ENCODE assay signal across 35 mouse cellular contexts in the genomic region with DNA sequence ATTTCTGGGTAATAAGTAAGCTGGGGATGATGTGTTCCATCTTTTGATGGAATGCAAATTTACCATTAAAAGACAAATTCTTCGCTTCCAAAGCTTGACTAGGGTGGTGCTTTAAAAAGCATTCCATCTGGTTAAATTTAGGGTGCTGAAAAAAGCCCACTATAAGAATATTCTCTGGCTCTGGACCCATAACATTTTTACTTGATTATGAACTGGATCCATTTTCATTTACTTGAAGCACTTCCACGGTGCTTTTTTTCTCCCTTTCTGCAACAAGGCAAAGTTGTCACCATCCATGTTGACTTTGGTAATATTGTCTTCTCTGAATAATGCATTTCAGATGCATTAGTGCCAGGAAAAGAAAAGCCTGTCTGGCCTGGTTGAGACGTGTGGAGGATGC. TPM values are rescaled to one million over a fixed set of nuclear protein-coding genes. Genes with fewer than 3 reads are reported as not detected.
A peak's percentile ranks its signal among the peaks of the same experiment; 100 is the strongest.
DNase-seq lines count a peak whose midpoint lies in the region; ATAC-seq and TF ChIP-seq lines count a peak whose summit lies in the region.
"Had no signal": no experiment of that assay in that cellular context is flagged by ENCODE, and none has a peak within 500 bp of the region (broad histone marks: within the 10 kb centered on the region; RNA-seq: fewer than 3 reads in every experiment).

No protein-coding gene starts in this region.

- H3K4me1 ChIP-seq in forebrain, postnatal 0 days (ENCODE audit: insufficient read depth): no peaks in the 10 kb centered on the region
- H3K4me1 ChIP-seq in forebrain, embryonic 14.5 days (ENCODE audit: control insufficient read depth, insufficient read depth, low read length): no peaks in the 10 kb centered on the region
- 0 out of 2 replicates have a peak, but pooled peaks cover 3% of the 10 kb centered on the region for H3K4me1 ChIP-seq in embryonic facial prominence, embryonic 14.5 days (ENCODE audit: control insufficient read depth, insufficient read depth, low read length)
- H3K4me1 ChIP-seq: forebrain, embryonic 10.5 days; forebrain, embryonic 13.5 days; hindbrain, embryonic 12.5 days; hindbrain, embryonic 15.5 days had no signal

- no peak overlapping the region for H3K9ac ChIP-seq in forebrain, postnatal 0 days
- no peak overlapping the region for H3K9ac ChIP-seq in forebrain, embryonic 14.5 days (ENCODE audit: low read length)
- no peak overlapping the region for H3K9ac ChIP-seq in embryonic facial prominence, embryonic 14.5 days (ENCODE audit: low read depth, low read length)
- H3K9ac ChIP-seq: forebrain, embryonic 13.5 days; hindbrain, embryonic 12.5 days; hindbrain, embryonic 15.5 days had no signal

- H3K9me3 ChIP-seq in forebrain, postnatal 0 days (ENCODE audit: low read length): no peaks in the 10 kb centered on the region
- H3K9me3 ChIP-seq in forebrain, embryonic 14.5 days (replicated peaks; ENCODE audit: control insufficient read depth, low read length): no peaks in the 10 kb centered on the region
- no peaks in the 10 kb centered on the region for H3K9me3 ChIP-seq in embryonic facial prominence, embryonic 14.5 days (ENCODE audit: control insufficient read depth, low read length)
- H3K9me3 ChIP-seq: forebrain, embryonic 10.5 days; forebrain, embryonic 13.5 days; hindbrain, embryonic 12.5 days; hindbrain, embryonic 15.5 days had no signal

- no peak overlapping the region for H3K4me3 ChIP-seq in forebrain, postnatal 0 days (ENCODE audit: low read depth, low read length)
- H3K4me3 ChIP-seq in forebrain, embryonic 14.5 days (ENCODE audit: low read depth, low read length): no peak overlapping the region
- H3K4me3 ChIP-seq in left cerebral cortex, adult 2 months: no peak overlapping the region
- no peak overlapping the region for H3K4me3 ChIP-seq in embryonic facial prominence, embryonic 14.5 days (ENCODE audit: low read depth, low read length)
- H3K4me3 ChIP-seq: forebrain, embryonic 10.5 days; forebrain, embryonic 13.5 days; gastrocnemius, adult 2 months; hindbrain, embryonic 12.5 days; hindbrain, embryonic 15.5 days had no signal

- no peaks in the 10 kb centered on the region for H3K27me3 ChIP-seq in forebrain, postnatal 0 days (ENCODE audit: insufficient read depth, low read length)
- H3K27me3 ChIP-seq in forebrain, embryonic 14.5 days (replicated peaks; ENCODE audit: control insufficient read depth, insufficient read depth, low read length): no peaks in the 10 kb centered on the region
- H3K27me3 ChIP-seq in embryonic facial prominence, embryonic 14.5 days (replicated peaks; ENCODE audit: control insufficient read depth, insufficient read depth, low read length): no peaks in the 10 kb centered on the region
- H3K27me3 ChIP-seq: CH12.LX; forebrain, embryonic 13.5 days; hindbrain, embryonic 12.5 days; hindbrain, embryonic 15.5 days had no signal

- peak; percentile 10 for DNase-seq in forebrain, postnatal 0 days
- no peak for DNase-seq in forebrain, embryonic 14.5 days (ENCODE audit: low spot score)
- no peak for DNase-seq in left cerebral cortex, adult 2 months (ENCODE audit: extremely low spot score in 1 of 2, low spot score in 2 of 2)
- DNase-seq in left cerebral cortex, postnatal 4 days: no peak
- peak; percentile 41 for DNase-seq in embryonic facial prominence, embryonic 14.5 days (ENCODE audit: low spot score)
- DNase-seq in c-Kit-positive CD71-positive TER-119-positive erythroid progenitor cells, embryonic 14.5 days (ENCODE audit: low spot score): no peak
- no peak for DNase-seq in right cerebral cortex, postnatal 4 days
- DNase-seq: adrenal gland, postnatal 10 days; adrenal gland, postnatal 36 days; B cell, adult 2 months; cerebellum, adult 11-12 months; cerebellum, adult 8-10 months; cerebellum, postnatal 10 days; cerebellum, postnatal 36 days; embryo, embryonic 11 days; gastrocnemius, adult 2 months; gastrocnemius, postnatal 14 days had no signal

- 68% methylated on average over 3 of the region's 3 CpGs for WGBS in forebrain, postnatal 0 days
- WGBS in forebrain, embryonic 14.5 days: 87% methylated on average over 3 of the region's 3 CpGs
- 53% methylated on average over 3 of the region's 3 CpGs for WGBS in embryonic facial prominence, embryonic 14.5 days

- intact Hi-C loops in left cerebral cortex, adult 2 months (cut with DNase I): no loop called here
- intact Hi-C loops in left cerebral cortex, postnatal 4 days (cut with DNase I): no loop called here

- ATAC-seq in forebrain, postnatal 0 days: no peak; the same call in 1 of the 2 replicates
- ATAC-seq in forebrain, embryonic 14.5 days: no peak
- ATAC-seq in embryonic facial prominence, embryonic 14.5 days (ENCODE audit: low read depth): no peak
- ATAC-seq: forebrain, embryonic 13.5 days; Patski had no signal

- H3K27ac ChIP-seq in forebrain, postnatal 0 days (ENCODE audit: low read depth, low read length): no peak overlapping the region
- H3K27ac ChIP-seq in forebrain, embryonic 14.5 days (ENCODE audit: low read depth, low read length): no peak overlapping the region
- peak overlapping the region; percentile 47; the same call in 1 of the 2 replicates for H3K27ac ChIP-seq in left cerebral cortex, adult 2 months
- H3K27ac ChIP-seq in embryonic facial prominence, embryonic 14.5 days (replicated peaks; ENCODE audit: low read depth, low read length): no peak overlapping the region
- H3K27ac ChIP-seq: forebrain, embryonic 10.5 days; forebrain, embryonic 13.5 days; gastrocnemius, adult 2 months; hindbrain, embryonic 12.5 days; hindbrain, embryonic 15.5 days had no signal

- no peaks in the 10 kb centered on the region for H3K36me3 ChIP-seq in forebrain, postnatal 0 days (ENCODE audit: insufficient read depth)
- H3K36me3 ChIP-seq in forebrain, embryonic 14.5 days (ENCODE audit: control insufficient read depth, insufficient read depth, low read length): no peaks in the 10 kb centered on the region
- no peaks in the 10 kb centered on the region for H3K36me3 ChIP-seq in embryonic facial prominence, embryonic 14.5 days (ENCODE audit: control insufficient read depth, insufficient read depth, low read length)
- H3K36me3 ChIP-seq: forebrain, embryonic 10.5 days; G1E; hindbrain, embryonic 12.5 days; hindbrain, embryonic 15.5 days had no signal

- TF ChIP-seq CTCF in forebrain, postnatal 0 days (IDR thresholded peaks at IDR 0.05; ENCODE audit: low read depth): no peak
- TF ChIP-seq CTCF in left cerebral cortex, adult 2 months (IDR thresholded peaks at IDR 0.05): no peak

- no peak overlapping the region for H3K4me2 ChIP-seq in forebrain, postnatal 0 days (ENCODE audit: low read depth)
- no peak overlapping the region for H3K4me2 ChIP-seq in forebrain, embryonic 14.5 days (ENCODE audit: low read length)
- H3K4me2 ChIP-seq in embryonic facial prominence, embryonic 14.5 days (ENCODE audit: low read depth, low read length): no peak overlapping the region
- H3K4me2 ChIP-seq: forebrain, embryonic 13.5 days; heart, embryonic 11.5 days; hindbrain, embryonic 12.5 days; hindbrain, embryonic 15.5 days had no signal

RNA-seq across cellular contexts. Expression of gene Hsfy2, which starts 27.4 kb away (rescaled TPM):
- not detected in 2 replicates for total RNA-seq in forebrain, postnatal 0 days (2014; rRNA removed)
- not detected in 2 replicates for polyA plus RNA-seq in forebrain, postnatal 0 days (2015; fragmentation: Nextera tagmentation; extraction: Ambion mirVana)
- not detected in 2 replicates for polyA plus RNA-seq in forebrain, embryonic 14.5 days (2014; fragmentation: Nextera tagmentation; extraction: Ambion mirVana)
- total RNA-seq in left cerebral cortex, adult 2 months (2021): not detected
- total RNA-seq in left cerebral cortex, postnatal 4 days (2021): not detected
- polyA plus RNA-seq in embryonic facial prominence, embryonic 14.5 days (2014; fragmentation: Nextera tagmentation; extraction: Ambion mirVana): not detected in 2 replicates
- total RNA-seq: adrenal gland, adult 18-20 months; adrenal gland, postnatal 10 days; adrenal gland, postnatal 36 days; CH12.LX; gastrocnemius, adult 2 months; gastrocnemius, postnatal 14 days; gastrocnemius, postnatal 4 days; heart, adult 8-10 months; heart, postnatal 25 days; hematopoietic stem cell, adult 5-6 weeks had no signal
- polyA plus RNA-seq: cortical plate, adult 2 months; embryonic facial prominence, embryonic 11.5 days; forebrain, embryonic 10.5 days; forebrain, embryonic 13.5 days; G1E; heart, embryonic 11.5 days; heart, embryonic 14.5 days; heart, postnatal 0 days; hindbrain, embryonic 12.5 days; hindbrain, embryonic 15.5 days; intestine, embryonic 14.5 days; Patski had no signal

Comparison
In these comparisons a context has a peak if more than half of its experiments do, and no peak if none do; other contexts are left out.
1. DNase-seq: peak in forebrain, postnatal 0 days (single experiment) and embryonic facial prominence, embryonic 14.5 days (single experiment); none in forebrain, embryonic 14.5 days (single experiment), left cerebral cortex, adult 2 months (0 of 2), left cerebral cortex, postnatal 4 days (single experiment), c-Kit-positive CD71-positive TER-119-positive erythroid progenitor cells, embryonic 14.5 days (single experiment) and right cerebral cortex, postnatal 4 days (single experiment).